Mouse (Mus musculus) ES-E14 (cell line): Measurements from ENCODE around the gene Elob. TPM values are rescaled to one million over a fixed set of nuclear protein-coding genes. Genes with fewer than 3 reads are reported as not detected.

Experiments
- DNase-seq: peaks from one replicate; pipeline ENCODE4 v3.0.0-alpha.2; 2013; ENCODE audit warnings: low read depth, low spot score
- H3K27ac ChIP-seq: 2 replicates; pipeline ENCODE4 v1.5.1; 2012; ENCODE audit warnings: low read depth, mild to moderate bottlenecking, low read length, moderate library complexity, mixed read lengths; ENCODE audit not compliant: poor library complexity, insufficient read depth, severe bottlenecking
- H3K36me3 ChIP-seq: 2 replicates; pipeline ENCODE4 v1.6.1; 2012; ENCODE audit warnings: mild to moderate bottlenecking, low read length, moderate library complexity, mixed read lengths; ENCODE audit not compliant: control insufficient read depth, poor library complexity, insufficient read depth, severe bottlenecking
- H3K4me1 ChIP-seq, 2 experiments: fragments of 150-350 bp in 1 of 2; sonication (generic) in 1 of 2; 2 replicates each; pipeline ENCODE4 v1.6.1; 2012; ENCODE audit warnings: low read length in 2 of 2, mild to moderate bottlenecking in 1 of 2, mixed read lengths in 1 of 2; ENCODE audit not compliant: control insufficient read depth in 2 of 2, insufficient read depth in 2 of 2, poor library complexity in 1 of 2
- H3K4me3 ChIP-seq, 2 experiments: fragments of 150-350 bp in 1 of 2; sonication (generic) in 1 of 2; 2 replicates each; pipeline ENCODE4 v1.5.1; 2012; ENCODE audit warnings: low read length in 2 of 2, low read depth in 1 of 2, mild to moderate bottlenecking in 1 of 2, mixed read lengths in 1 of 2; ENCODE audit not compliant: insufficient read depth in 1 of 2, poor library complexity in 1 of 2, severe bottlenecking in 1 of 2
- H3K9ac ChIP-seq: 2 replicates; pipeline ENCODE4 v1.6.1; 2012; ENCODE audit warnings: low read depth, mild to moderate bottlenecking, low read length, mixed read lengths; ENCODE audit not compliant: poor library complexity, insufficient read depth, severe bottlenecking
- H3K9me3 ChIP-seq: fragments of 150-350 bp; sonication (generic); 2 replicates; pipeline ENCODE4 v1.6.1; 2012; ENCODE audit warnings: low read depth, mild to moderate bottlenecking, low read length; ENCODE audit not compliant: control insufficient read depth, insufficient read depth
- CHD2 ChIP-seq: IDR thresholded peaks from 2 replicates; pipeline ENCODE4 v1.6.1; 2014; ENCODE audit warnings: mild to moderate bottlenecking, low read depth, low read length, inconsistent platforms
- HCFC1 ChIP-seq: IDR thresholded peaks from 2 replicates; pipeline ENCODE4 v1.6.1; 2012; ENCODE audit warnings: low read length, inconsistent platforms, borderline replicate concordance; ENCODE audit not compliant: insufficient read depth
- MAFK ChIP-seq: IDR thresholded peaks from 2 replicates; pipeline ENCODE4 v1.6.1; 2014; ENCODE audit warnings: mild to moderate bottlenecking, low read depth, low read length, inconsistent platforms; ENCODE audit not compliant: insufficient read depth
- ZC3H11A ChIP-seq: IDR thresholded peaks from 2 replicates; pipeline ENCODE4 v1.6.1; 2012; ENCODE audit warnings: low read depth, mild to moderate bottlenecking, inconsistent platforms, low read length, borderline replicate concordance
- ZNF384 ChIP-seq: IDR thresholded peaks from 2 replicates; pipeline ENCODE4 v1.6.1; 2012; ENCODE audit warnings: low read depth, low read length, inconsistent platforms
- in situ Hi-C, 2 experiments: fragments of 600-800 bp; cut with MboI; formaldehyde crosslinking; loops; one replicate each; pipeline ENCODE4 v1.15.1; 2025; ENCODE audit warnings: low sequenced_read_pairs in 2 of 2, inconsistent platforms in 1 of 2; ENCODE audit not compliant: unreplicated experiment in 2 of 2
- total RNA-seq: library from RNA; depleted of rRNA; stranded (reverse); fragments of 300-350 nt; gene quantifications from 2 replicates; pipeline ENCODE4 v1.2.3, GENCODE M21; 2012; rRNA removed

The Elob gene
- total RNA-seq, result 651 and 726 TPM in 2 replicates

GRCm38 (mm10) chr17:23829064-23829619, at the start of gene Elob:
Elob (minus strand) TSS chr17:23829136.
- peak; percentile 76 for DNase-seq

GRCm38 (mm10) chr17:23877166-23877565, 48.2 kb upstream of the Elob start:
- no peak for DNase-seq
- Histone ChIP-seq H3K9me3 (no peaks in the 10 kb centered on the region), H3K4me1 (no peaks in the 10 kb centered on the region), H3K36me3 (no peaks in the 10 kb centered on the region), H3K4me3 (no peak overlapping the region), H3K27ac (no peak overlapping the region), H3K9ac (no peak overlapping the region)
- in situ Hi-C loops, result no loop called here
- TF ChIP-seq MAFK, result no peak
- no peak for TF ChIP-seq CHD2
- no peak for TF ChIP-seq HCFC1
- no peak for TF ChIP-seq ZNF384
- no peak for TF ChIP-seq ZC3H11A

More at GRCm38 (mm10) chr17:23829064-23829619, at the start of gene Elob:
- TF ChIP-seq HCFC1 (peak; percentile 58; the same call in 1 of the 2 replicates), CHD2 (no peak), ZC3H11A (peak; percentile 95)
- Histone ChIP-seq H3K9me3 (no peaks in the 10 kb centered on the region), H3K36me3 (peaks cover 20% of the 10 kb centered on the region), H3K9ac (peak within 1 kb of the TSS; percentile 95), H3K4me1 (peaks cover 0 to 7% of the 10 kb centered on the region in 2 experiments; a peak in 2 of 4 replicates), H3K4me3 (peak within 1 kb of the TSS; percentile 87 to 94), H3K27ac (peak within 1 kb of the TSS; percentile 95)
- in situ Hi-C loops, result no loop called here

GRCm38 (mm10) chr17:23876741-23877140, 47.8 kb upstream of the Elob start:
- DNase-seq, result no peak

GRCm38 (mm10) chr17:23873884-23874856, 45.2 kb upstream of the Elob start:
- in situ Hi-C loops, result no loop called here
- H3K4me1 ChIP-seq, result no peaks in the 10 kb centered on the region
- H3K4me3 ChIP-seq, result no peak overlapping the region
- no peak for TF ChIP-seq ZC3H11A
- no peak for TF ChIP-seq HCFC1
- TF ChIP-seq CHD2, result no peak
- H3K27ac ChIP-seq, result no peak overlapping the region; the same call in 1 of the 2 replicates
- H3K9me3 ChIP-seq, result no peaks in the 10 kb centered on the region
- DNase-seq, result no peak
- no peak overlapping the region for H3K9ac ChIP-seq
- no peaks in the 10 kb centered on the region for H3K36me3 ChIP-seq

More at GRCm38 (mm10) chr17:23876741-23877140, 47.8 kb upstream of the Elob start:
- Histone ChIP-seq H3K9me3 (no peaks in the 10 kb centered on the region), H3K4me3 (no peak overlapping the region), H3K4me1 (no peaks in the 10 kb centered on the region), H3K9ac (no peak overlapping the region), H3K27ac (no peak overlapping the region), H3K36me3 (no peaks in the 10 kb centered on the region)
- TF ChIP-seq CHD2, result no peak
- no peak for TF ChIP-seq ZC3H11A
- TF ChIP-seq HCFC1, result no peak
- TF ChIP-seq MAFK, result no peak
- TF ChIP-seq ZNF384, result no peak
- in situ Hi-C loops, result no loop called here
